Mouse (Mus musculus): Measurements from ENCODE around the gene Tssk3.
A peak's percentile ranks its signal among the peaks of the same experiment; 100 is the strongest.

Gene Tssk3

DNA sequence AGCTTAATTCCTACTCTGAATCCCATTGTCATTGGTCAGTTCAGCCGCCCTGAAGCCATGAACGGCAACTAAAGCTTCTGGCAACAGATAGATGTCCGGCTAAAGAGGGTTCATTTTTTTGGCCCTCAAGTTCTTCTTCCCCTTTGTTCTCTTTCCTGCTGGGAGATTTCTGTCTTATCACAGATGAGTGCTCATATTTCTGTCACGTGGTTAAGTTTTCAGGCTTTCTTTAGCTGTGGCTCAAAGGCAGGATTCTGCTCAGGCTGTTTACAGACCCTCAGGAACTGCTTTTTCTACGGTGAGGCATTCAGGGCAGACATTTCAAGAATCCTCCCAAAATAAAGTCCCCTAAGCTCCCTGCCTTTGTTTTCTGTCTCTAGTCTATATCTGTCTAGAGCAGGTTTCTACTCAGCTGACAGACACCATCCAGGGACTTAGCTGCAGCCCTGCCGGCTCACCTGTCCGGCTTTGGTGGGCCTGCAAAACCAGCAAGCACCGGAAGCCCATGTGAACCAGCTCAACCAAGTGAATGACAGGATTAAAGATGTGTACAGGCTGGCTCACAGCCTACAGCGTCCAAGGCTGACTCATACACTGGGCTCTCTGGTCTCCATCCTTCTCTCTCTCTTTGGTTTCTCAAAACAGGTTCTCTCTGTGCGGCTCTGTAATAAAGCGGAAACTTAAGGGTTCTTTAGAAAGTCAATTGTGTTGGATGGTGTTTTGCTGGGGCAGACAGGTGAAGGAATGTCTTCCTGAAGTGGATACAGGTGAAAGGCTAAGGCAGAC lies 42.9 kb downstream of the Tssk3 start:
- no peak for DNase-seq

DNA sequence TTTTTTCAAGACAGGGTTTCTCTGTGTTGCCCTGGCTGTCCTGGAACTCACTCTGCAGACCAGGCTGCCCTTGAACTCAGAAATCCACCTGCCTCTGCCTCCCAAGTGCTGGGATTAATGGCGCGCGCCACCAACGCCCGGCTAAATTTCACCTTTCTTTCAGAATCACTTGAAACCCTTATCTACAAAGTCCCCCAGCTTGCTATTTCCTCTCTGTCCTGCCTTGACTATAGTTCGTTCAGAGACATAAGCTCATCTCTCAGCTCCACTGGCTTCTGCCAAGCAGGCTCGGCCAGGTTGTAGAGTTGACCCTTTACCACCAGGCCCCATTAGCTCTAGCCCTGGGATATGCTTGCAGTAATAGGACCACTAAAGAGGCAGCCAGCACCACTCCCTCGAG lies 43.5 kb downstream of the Tssk3 start:
- DNase-seq, result no peak

- DNase-seq, result no peak
Measured at GRCm38 (mm10) chr4:129441145-129441544, 49.7 kb downstream of the Tssk3 start.

GRCm38 (mm10) chr4:129440340-129441063 lies 50.3 kb downstream of the Tssk3 start, which contains the start of gene Zbtb8b:
Gene Zbtb8b, minus strand, starts transcription at chr4:129440853.
- DNase-seq, result peak; percentile 61
